ENCODE assay signal across 27 mouse cellular contexts in the genomic region with DNA sequence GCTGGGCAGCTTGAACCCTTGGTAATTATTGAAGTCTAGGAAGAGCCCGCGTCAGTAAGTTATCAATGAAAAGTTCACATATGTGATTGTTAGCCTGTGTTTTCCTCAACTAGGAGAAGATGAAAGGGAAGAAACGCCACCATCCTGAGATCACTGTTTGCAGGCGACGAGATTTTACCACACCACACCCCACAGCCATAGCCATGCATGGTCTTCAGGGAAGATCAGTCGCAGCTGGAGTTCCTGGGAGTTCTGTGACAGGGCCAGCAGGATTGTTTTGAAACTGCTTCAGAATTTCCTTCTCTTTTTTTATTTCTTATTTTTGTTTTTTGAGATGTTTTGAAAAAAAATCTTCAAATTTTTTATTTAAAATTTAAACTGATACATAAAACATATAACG. TPM values are rescaled to one million over a fixed set of nuclear protein-coding genes. Genes with fewer than 3 reads are reported as not detected.
DNase-seq lines count a peak whose midpoint lies in the region; ATAC-seq lines count a peak whose summit lies in the region.
"Had no signal": no experiment of that assay in that cellular context is flagged by ENCODE, and none has a peak within 500 bp of the region (broad histone marks: within the 10 kb centered on the region; RNA-seq: fewer than 3 reads in every experiment).

No protein-coding gene starts in this region.

- H3K36me3 ChIP-seq in forebrain, embryonic 10.5 days (replicated peaks) = peaks cover 47% of the 10 kb centered on the region
- no peaks in the 10 kb centered on the region; the same call in 1 of the 2 replicates for H3K36me3 ChIP-seq in forebrain, embryonic 16.5 days (ENCODE audit: control insufficient read depth, insufficient read depth)
- no peaks in the 10 kb centered on the region for H3K36me3 ChIP-seq in midbrain, embryonic 11.5 days (ENCODE audit: control insufficient read depth, insufficient read depth, low read length)
- H3K36me3 ChIP-seq in midbrain, embryonic 16.5 days (ENCODE audit: control insufficient read depth, insufficient read depth, low read length) = no peaks in the 10 kb centered on the region
- H3K36me3 ChIP-seq in hindbrain, embryonic 12.5 days = no peaks in the 10 kb centered on the region
- no peaks in the 10 kb centered on the region for H3K36me3 ChIP-seq in neural tube, embryonic 13.5 days
- H3K36me3 ChIP-seq: embryonic facial prominence, embryonic 15.5 days; heart, embryonic 13.5 days; liver, embryonic 15.5 days; lung, embryonic 15.5 days; stomach, embryonic 15.5 days had no signal

- H3K27me3 ChIP-seq in forebrain, embryonic 10.5 days (ENCODE audit: poor library complexity, severe bottlenecking) = no peaks in the 10 kb centered on the region
- H3K27me3 ChIP-seq in forebrain, embryonic 16.5 days (replicated peaks; ENCODE audit: control insufficient read depth, insufficient read depth, low read length) = no peaks in the 10 kb centered on the region
- no peaks in the 10 kb centered on the region for H3K27me3 ChIP-seq in midbrain, embryonic 11.5 days (ENCODE audit: control insufficient read depth, insufficient read depth, low read length)
- no peaks in the 10 kb centered on the region for H3K27me3 ChIP-seq in midbrain, embryonic 16.5 days (ENCODE audit: control insufficient read depth, insufficient read depth, low read depth, low read length)
- H3K27me3 ChIP-seq in hindbrain, embryonic 12.5 days = no peaks in the 10 kb centered on the region
- no peaks in the 10 kb centered on the region for H3K27me3 ChIP-seq in neural tube, embryonic 13.5 days
- H3K27me3 ChIP-seq: embryonic facial prominence, embryonic 15.5 days; heart, embryonic 13.5 days; liver, embryonic 15.5 days; lung, embryonic 15.5 days; stomach, embryonic 15.5 days had no signal

- peaks cover 38% of the 10 kb centered on the region for H3K4me1 ChIP-seq in forebrain, embryonic 10.5 days
- peaks cover 28% of the 10 kb centered on the region for H3K4me1 ChIP-seq in forebrain, embryonic 16.5 days (replicated peaks; ENCODE audit: control insufficient read depth, insufficient read depth, low read length)
- H3K4me1 ChIP-seq in midbrain, embryonic 11.5 days (ENCODE audit: control insufficient read depth, insufficient read depth, low read length) = peaks cover 13% of the 10 kb centered on the region
- peaks cover 44% of the 10 kb centered on the region for H3K4me1 ChIP-seq in midbrain, embryonic 16.5 days (ENCODE audit: control insufficient read depth, insufficient read depth, low read length)
- H3K4me1 ChIP-seq in hindbrain, embryonic 12.5 days = peaks cover 58% of the 10 kb centered on the region
- H3K4me1 ChIP-seq in neural tube, embryonic 13.5 days (replicated peaks) = peaks cover 89% of the 10 kb centered on the region
- H3K4me1 ChIP-seq: embryonic facial prominence, embryonic 15.5 days; heart, embryonic 13.5 days had no signal

- no peaks in the 10 kb centered on the region for H3K9me3 ChIP-seq in forebrain, embryonic 10.5 days
- H3K9me3 ChIP-seq in forebrain, embryonic 16.5 days (ENCODE audit: control insufficient read depth, low read length) = no peaks in the 10 kb centered on the region
- H3K9me3 ChIP-seq in midbrain, embryonic 11.5 days (ENCODE audit: control insufficient read depth, low read length) = no peaks in the 10 kb centered on the region
- H3K9me3 ChIP-seq in midbrain, embryonic 16.5 days (replicated peaks; ENCODE audit: control insufficient read depth, low read length, poor library complexity, severe bottlenecking) = no peaks in the 10 kb centered on the region
- no peaks in the 10 kb centered on the region for H3K9me3 ChIP-seq in hindbrain, embryonic 12.5 days (replicated peaks)
- H3K9me3 ChIP-seq in neural tube, embryonic 13.5 days = no peaks in the 10 kb centered on the region
- H3K9me3 ChIP-seq: embryonic facial prominence, embryonic 15.5 days; heart, embryonic 13.5 days; limb, embryonic 10.5 days; liver, embryonic 15.5 days; lung, embryonic 15.5 days; stomach, embryonic 15.5 days had no signal

- H3K27ac ChIP-seq in forebrain, embryonic 10.5 days = peak overlapping the region; percentile 62; the same call in 1 of the 2 replicates
- H3K27ac ChIP-seq in forebrain, embryonic 16.5 days (ENCODE audit: low read length) = no peak overlapping the region
- H3K27ac ChIP-seq in midbrain, embryonic 11.5 days (ENCODE audit: low read depth, low read length) = peak overlapping the region; percentile 47; the same call in 1 of the 2 replicates
- H3K27ac ChIP-seq in midbrain, embryonic 16.5 days (ENCODE audit: low read length) = no peak overlapping the region
- H3K27ac ChIP-seq in hindbrain, embryonic 12.5 days = peak overlapping the region; percentile 74
- peak overlapping the region; percentile 73 for H3K27ac ChIP-seq in neural tube, embryonic 13.5 days (replicated peaks)
- H3K27ac ChIP-seq: embryonic facial prominence, embryonic 15.5 days; heart, adult 2 months; heart, embryonic 13.5 days; limb, embryonic 10.5 days; liver, embryonic 15.5 days; lung, embryonic 15.5 days; stomach, embryonic 15.5 days had no signal

- 88% methylated on average over 7 of the region's 7 CpGs for whole genome bisulfite sequencing in forebrain, embryonic 10.5 days
- 76% methylated on average over 7 of the region's 7 CpGs for WGBS in forebrain, embryonic 16.5 days
- WGBS in midbrain, embryonic 11.5 days = 79% methylated on average over 7 of the region's 7 CpGs
- 65% methylated on average over 7 of the region's 7 CpGs for WGBS in midbrain, embryonic 16.5 days
- 56% methylated on average over 7 of the region's 7 CpGs for WGBS in hindbrain, embryonic 12.5 days
- 35% methylated on average over 7 of the region's 7 CpGs for WGBS in neural tube, embryonic 13.5 days

- no peak overlapping the region for H3K4me2 ChIP-seq in forebrain, embryonic 16.5 days (ENCODE audit: low read length)
- no peak overlapping the region for H3K4me2 ChIP-seq in midbrain, embryonic 11.5 days
- no peak overlapping the region for H3K4me2 ChIP-seq in midbrain, embryonic 16.5 days (ENCODE audit: low read length)
- H3K4me2 ChIP-seq in hindbrain, embryonic 12.5 days (replicated peaks) = no peak overlapping the region
- H3K4me2 ChIP-seq in neural tube, embryonic 13.5 days = peak overlapping the region; percentile 8; the same call in 1 of the 2 replicates
- H3K4me2 ChIP-seq: embryonic facial prominence, embryonic 15.5 days; heart, embryonic 13.5 days; liver, embryonic 15.5 days; lung, embryonic 15.5 days; stomach, embryonic 15.5 days had no signal

- intact Hi-C loops in heart, postnatal 36 days (cut with DNase I) = no loop called here

- H3K4me3 ChIP-seq in forebrain, embryonic 10.5 days = no peak overlapping the region
- no peak overlapping the region for H3K4me3 ChIP-seq in forebrain, embryonic 16.5 days (replicated peaks; ENCODE audit: low read length)
- H3K4me3 ChIP-seq in midbrain, embryonic 11.5 days (ENCODE audit: low read depth, low read length) = no peak overlapping the region
- H3K4me3 ChIP-seq in midbrain, embryonic 16.5 days (ENCODE audit: low read depth, low read length) = no peak overlapping the region
- H3K4me3 ChIP-seq in hindbrain, embryonic 12.5 days = no peak overlapping the region
- no peak overlapping the region for H3K4me3 ChIP-seq in neural tube, embryonic 13.5 days
- H3K4me3 ChIP-seq: embryonic facial prominence, embryonic 15.5 days; heart, adult 2 months; heart, embryonic 13.5 days; limb, embryonic 10.5 days; liver, embryonic 15.5 days; lung, embryonic 15.5 days; myocyte; stomach, embryonic 15.5 days had no signal

- no peak for ATAC-seq in forebrain, embryonic 16.5 days
- ATAC-seq in midbrain, embryonic 11.5 days (ENCODE audit: low FRiP score) = no peak; the same call in 1 of the 2 replicates
- no peak for ATAC-seq in midbrain, embryonic 16.5 days
- ATAC-seq in hindbrain, embryonic 12.5 days (ENCODE audit: low FRiP score) = peak; percentile 60; the same call in 1 of the 2 replicates
- no peak for ATAC-seq in neural tube, embryonic 13.5 days (ENCODE audit: low read depth)

- no peak for DNase-seq in forebrain, embryonic 10.5 days (ENCODE audit: extremely low spot score, low spot score)
- DNase-seq in midbrain, embryonic 11.5 days (ENCODE audit: low spot score, missing footprints) = no peak
- DNase-seq in heart, postnatal 36 days = no peak
- no peak for DNase-seq in gastrocnemius, postnatal 4 days (ENCODE audit: low spot score in 2 of 2)
- DNase-seq: adrenal gland, postnatal 14 days; cerebellum, adult 8-10 months; cerebellum, postnatal 36 days; gastrocnemius, postnatal 25 days; heart, adult 2 months; heart, postnatal 14 days; kidney, adult 11 months; kidney, postnatal 10 days; liver; lung, postnatal 36 days; right cerebral cortex, adult 18-20 months; thymus, postnatal 25 days had no signal

- H3K9ac ChIP-seq in forebrain, embryonic 16.5 days (replicated peaks; ENCODE audit: low read depth, low read length) = no peak overlapping the region
- H3K9ac ChIP-seq in midbrain, embryonic 11.5 days (ENCODE audit: low read length) = no peak overlapping the region
- no peak overlapping the region for H3K9ac ChIP-seq in midbrain, embryonic 16.5 days (ENCODE audit: low read depth, low read length)
- peak overlapping the region; percentile 41; the same call in 1 of the 2 replicates for H3K9ac ChIP-seq in hindbrain, embryonic 12.5 days
- H3K9ac ChIP-seq in neural tube, embryonic 13.5 days = peak overlapping the region; percentile 35; the same call in 1 of the 2 replicates
- H3K9ac ChIP-seq: embryonic facial prominence, embryonic 15.5 days; heart, embryonic 13.5 days; liver, embryonic 15.5 days; lung, embryonic 15.5 days; stomach, embryonic 15.5 days had no signal

RNA-seq across cellular contexts. Expression of a gene that starts 8.6 kb away (rescaled TPM):
- polyA plus RNA-seq in forebrain, embryonic 10.5 days (2016; fragmentation: Nextera tagmentation; extraction: Ambion mirVana) = 29.7 and 31.6 TPM in 2 replicates
- polyA plus RNA-seq in forebrain, embryonic 16.5 days (2015; fragmentation: Nextera tagmentation; extraction: Ambion mirVana) = 74.6 and 77.0 TPM in 2 replicates
- polyA plus RNA-seq in midbrain, embryonic 11.5 days (2014; fragmentation: Nextera tagmentation; extraction: Ambion mirVana) = 33.0 TPM in 2 replicates
- 58.3 and 74.4 TPM in 2 replicates for polyA plus RNA-seq in midbrain, embryonic 16.5 days (2015; fragmentation: Nextera tagmentation; extraction: Ambion mirVana)
- polyA plus RNA-seq in hindbrain, embryonic 12.5 days (2016; fragmentation: Nextera tagmentation; extraction: Ambion mirVana) = 81.2 and 81.5 TPM in 2 replicates
- 58.5 and 62.3 TPM in 2 replicates for polyA plus RNA-seq in neural tube, embryonic 13.5 days (2015; fragmentation: Nextera tagmentation; extraction: Ambion mirVana)
- total RNA-seq in heart, postnatal 36 days (2021) = 1 to 10 TPM; 2.4 to 2.7 TPM
- total RNA-seq in gastrocnemius, postnatal 4 days (2021) = 10 to 100 TPM; 17.7 to 20.1 TPM

Comparison
In these comparisons a context has a peak if more than half of its experiments do, and no peak if none do; other contexts are left out.
1. H3K27ac ChIP-seq: peak in forebrain, embryonic 10.5 days (single experiment), midbrain, embryonic 11.5 days (single experiment), hindbrain, embryonic 12.5 days (single experiment) and neural tube, embryonic 13.5 days (single experiment); none in forebrain, embryonic 16.5 days (single experiment) and midbrain, embryonic 16.5 days (single experiment).
2. H3K9ac ChIP-seq: peak in hindbrain, embryonic 12.5 days (single experiment) and neural tube, embryonic 13.5 days (single experiment); none in forebrain, embryonic 16.5 days (single experiment), midbrain, embryonic 11.5 days (single experiment) and midbrain, embryonic 16.5 days (single experiment).